Mouse (Mus musculus) A20 (cell line): ENCODE data around the gene Adcy7.

Source experiments
- DNase-seq: peaks from one replicate; pipeline ENCODE4 v3.0.0-alpha.2; 2011; ENCODE audit warnings: low read depth, low spot score

Gene Adcy7

GRCm38 (mm10) chr8:88299907-88300603, 27.9 kb downstream of the Adcy7 start:
- peak; percentile 16 for DNase-seq

GRCm38 (mm10) chr8:88301589-88302437, 29.6 kb downstream of the Adcy7 start:
- no peak for DNase-seq

GRCm38 (mm10) chr8:88305814-88306213, 33.6 kb downstream of the Adcy7 start:
- DNase-seq: no peak

- DNase-seq: peak; percentile 22
Observed at GRCm38 (mm10) chr8:88306511-88306910, 34.3 kb downstream of the Adcy7 start.

- no peak for DNase-seq
Observed at GRCm38 (mm10) chr8:88307736-88308135, 35.5 kb downstream of the Adcy7 start.

GRCm38 (mm10) chr8:88309274-88309873, 37.2 kb downstream of the Adcy7 start:
- peak; percentile 37 for DNase-seq

- no peak for DNase-seq
Observed at GRCm38 (mm10) chr8:88309881-88310280, 37.7 kb downstream of the Adcy7 start.

- no peak for DNase-seq
Observed at GRCm38 (mm10) chr8:88310286-88310685, 38.1 kb downstream of the Adcy7 start.

- no peak for DNase-seq
Observed at GRCm38 (mm10) chr8:88312966-88313365, 40.8 kb downstream of the Adcy7 start.

- no peak for DNase-seq
Observed at GRCm38 (mm10) chr8:88313991-88314390, 41.8 kb downstream of the Adcy7 start.

- DNase-seq: no peak
Observed at GRCm38 (mm10) chr8:88315302-88315701, 43.1 kb downstream of the Adcy7 start.

GRCm38 (mm10) chr8:88316139-88316931, 44.1 kb downstream of the Adcy7 start:
- no peak for DNase-seq

GRCm38 (mm10) chr8:88317341-88317740, 45.1 kb downstream of the Adcy7 start:
- DNase-seq: no peak

GRCm38 (mm10) chr8:88318151-88318550, 45.9 kb downstream of the Adcy7 start:
- no peak for DNase-seq

GRCm38 (mm10) chr8:88320134-88320533, 47.9 kb downstream of the Adcy7 start:
- DNase-seq: no peak

GRCm38 (mm10) chr8:88321387-88321786, 49.2 kb downstream of the Adcy7 start:
- DNase-seq: no peak

- DNase-seq: no peak
Observed at GRCm38 (mm10) chr8:88323523-88323922, 51.3 kb downstream of the Adcy7 start.

GRCm38 (mm10) chr8:88324760-88325159, 52.6 kb downstream of the Adcy7 start:
- no peak for DNase-seq

GRCm38 (mm10) chr8:88325251-88325650, 53.0 kb downstream of the Adcy7 start:
- no peak for DNase-seq

GRCm38 (mm10) chr8:88325795-88326194, 53.6 kb downstream of the Adcy7 start:
- DNase-seq: no peak

GRCm38 (mm10) chr8:88326328-88326727, 54.1 kb downstream of the Adcy7 start:
- no peak for DNase-seq

- DNase-seq: no peak
Observed at GRCm38 (mm10) chr8:88328689-88329088, 56.5 kb downstream of the Adcy7 start.
